Mouse (Mus musculus): Measurements from ENCODE around the gene Atg2a. TPM values are rescaled to one million over a fixed set of nuclear protein-coding genes. Genes with fewer than 3 reads are reported as not detected.
A peak's percentile ranks its signal among the peaks of the same experiment; 100 is the strongest.
"Not testable (repeated sequence)": the region's sequence is repeated elsewhere in the genome, so short reads cannot be mapped to it uniquely, and the experiment has no call there.

Atg2a gene
- polyA plus RNA-seq, 1 experiment from 2014 or later, result 8.9 TPM

- no peaks in the 10 kb centered on the region for H3K4me1 ChIP-seq (ENCODE audit: control insufficient read depth, insufficient read depth, low read length)
- H3K4me2 ChIP-seq (ENCODE audit: low read depth, severe bottlenecking), result peak overlapping the region; percentile 74
- DNase-seq (ENCODE audit: low spot score) (peak; percentile 86), ATAC-seq (ENCODE audit: insufficient number of reproducible peaks, low FRiP score, low TSS enrichment, low read depth) (peak; percentile 33; the same call in 1 of the 2 replicates)
- no peak overlapping the region for H3K27ac ChIP-seq (replicated peaks; ENCODE audit: low read depth, low read length)
- H3K36me3 ChIP-seq (ENCODE audit: control insufficient read depth, insufficient read depth, low read length), result no peaks in the 10 kb centered on the region
- WGBS, result 0% methylated on average over 27 of the region's 34 CpGs
- peak overlapping the region; percentile 67 for H3K4me3 ChIP-seq (ENCODE audit: low read depth, low read length)
- H3K27me3 ChIP-seq (ENCODE audit: control insufficient read depth, insufficient read depth, low read length), result no peaks in the 10 kb centered on the region
- peak overlapping the region; percentile 44; the same call in 1 of the 2 replicates for H3K9ac ChIP-seq (ENCODE audit: low read length)
- no peaks in the 10 kb centered on the region; the same call in 1 of the 2 replicates for H3K9me3 ChIP-seq (ENCODE audit: control insufficient read depth, low read length)
Observed at GRCm38 (mm10) chr19:6306586-6306985, 65.1 kb downstream of the Atg2a start.

GRCm38 (mm10) chr19:6307733-6308531 lies 66.5 kb downstream of the Atg2a start:
- no peaks in the 10 kb centered on the region for H3K9me3 ChIP-seq (ENCODE audit: control insufficient read depth, low read length)
- no peaks in the 10 kb centered on the region for H3K36me3 ChIP-seq (ENCODE audit: control insufficient read depth, insufficient read depth, low read length)
- no peak overlapping the region for H3K27ac ChIP-seq (replicated peaks; ENCODE audit: low read depth, low read length)
- WGBS, result 74% methylated on average over 9 of the region's 9 CpGs
- H3K27me3 ChIP-seq (ENCODE audit: control insufficient read depth, insufficient read depth, low read length), result no peaks in the 10 kb centered on the region
- DNase-seq (ENCODE audit: low spot score), result no peak
- 0 out of 2 replicates have a peak overlapping the region, but pooled peaks have one; percentile 10 for H3K4me2 ChIP-seq (ENCODE audit: low read depth, severe bottlenecking)
- H3K4me3 ChIP-seq (ENCODE audit: low read depth, low read length), result no peak overlapping the region
- no peak overlapping the region for H3K9ac ChIP-seq (ENCODE audit: low read length)
- ATAC-seq (ENCODE audit: insufficient number of reproducible peaks, low FRiP score, low TSS enrichment, low read depth), result no peak
- no peaks in the 10 kb centered on the region for H3K4me1 ChIP-seq (ENCODE audit: control insufficient read depth, insufficient read depth, low read length)

GRCm38 (mm10) chr19:6310181-6310580 lies 68.7 kb downstream of the Atg2a start:
- H3K4me3 ChIP-seq (ENCODE audit: low read depth, low read length), result no peak overlapping the region
- H3K27ac ChIP-seq (replicated peaks; ENCODE audit: low read depth, low read length), result no peak overlapping the region
- no peaks in the 10 kb centered on the region for H3K27me3 ChIP-seq (ENCODE audit: control insufficient read depth, insufficient read depth, low read length)
- WGBS, result 88% methylated on average over 5 of the region's 5 CpGs
- no peak overlapping the region for H3K4me2 ChIP-seq (ENCODE audit: low read depth, severe bottlenecking)
- DNase-seq (ENCODE audit: low spot score), result no peak
- no peaks in the 10 kb centered on the region for H3K36me3 ChIP-seq (ENCODE audit: control insufficient read depth, insufficient read depth, low read length)
- H3K4me1 ChIP-seq (ENCODE audit: control insufficient read depth, insufficient read depth, low read length), result no peaks in the 10 kb centered on the region
- ATAC-seq (ENCODE audit: insufficient number of reproducible peaks, low FRiP score, low TSS enrichment, low read depth), result no peak
- no peak overlapping the region for H3K9ac ChIP-seq (ENCODE audit: low read length)
- H3K9me3 ChIP-seq (ENCODE audit: control insufficient read depth, low read length), result no peaks in the 10 kb centered on the region

- H3K27me3 ChIP-seq (ENCODE audit: control insufficient read depth, insufficient read depth, low read length); H3K4me3 ChIP-seq (ENCODE audit: low read depth, low read length); DNase-seq (ENCODE audit: low spot score); H3K9ac ChIP-seq (ENCODE audit: low read length); H3K36me3 ChIP-seq (ENCODE audit: control insufficient read depth, insufficient read depth, low read length); H3K4me2 ChIP-seq (ENCODE audit: low read depth, severe bottlenecking); H3K9me3 ChIP-seq (ENCODE audit: control insufficient read depth, low read length); H3K27ac ChIP-seq (replicated peaks; ENCODE audit: low read depth, low read length); H3K4me1 ChIP-seq (ENCODE audit: control insufficient read depth, insufficient read depth, low read length); ATAC-seq (ENCODE audit: insufficient number of reproducible peaks, low FRiP score, low TSS enrichment, low read depth): not testable (repeated sequence)
- 93% methylated on average over 3 of the region's 3 CpGs for WGBS
Observed at GRCm38 (mm10) chr19:6311783-6312182, 70.3 kb downstream of the Atg2a start.

MicroRNAs within 50 kb of the gene (microRNA counts, 519-probe panel; counts per million panel counts)
- microRNA mmu-miR-192, result 2,534 counts per million, percentile 23 among the panel's probes with 10 or more counts

Small RNA genes within 50 kb of the gene (microRNA-seq; reads per million reads assigned to microRNA genes)
- gene Mir192 (70.8 reads per million, percentile 44 among the genes with 10 or more reads in this experiment), gene Mir194-2 (68.7 reads per million, percentile 43 among the genes with 10 or more reads in this experiment)

Other genes with a start within 250 kb of the Atg2a start
- gene Capn1, start 225.8 kb upstream of the Atg2a start, polyA plus RNA-seq (2014; fragmentation: Nextera tagmentation; extraction: Ambion mirVana), result 3.6 and 4.5 TPM in 2 replicates
- gene Syvn1, start 195.1 kb upstream of the Atg2a start, polyA plus RNA-seq (2014; fragmentation: Nextera tagmentation; extraction: Ambion mirVana), result 30.3 and 32.2 TPM in 2 replicates
- 95.3 and 98.6 TPM in 2 replicates for gene Mrpl49, start 183.9 kb upstream of the Atg2a start, polyA plus RNA-seq (2014; fragmentation: Nextera tagmentation; extraction: Ambion mirVana)
- 894 and 914 TPM in 2 replicates for gene Fau, start 183.8 kb upstream of the Atg2a start, polyA plus RNA-seq (2014; fragmentation: Nextera tagmentation; extraction: Ambion mirVana)
- gene Znhit2, start 180.5 kb upstream of the Atg2a start, polyA plus RNA-seq (2014; fragmentation: Nextera tagmentation; extraction: Ambion mirVana), result 37.8 and 40.3 TPM in 2 replicates
- 21.6 and 25.2 TPM in 2 replicates for gene Tm7sf2, start 173.3 kb upstream of the Atg2a start, polyA plus RNA-seq (2014; fragmentation: Nextera tagmentation; extraction: Ambion mirVana)
- 50.7 and 52.1 TPM in 2 replicates for gene Vps51, start 164.4 kb upstream of the Atg2a start, polyA plus RNA-seq (2014; fragmentation: Nextera tagmentation; extraction: Ambion mirVana)
- gene Tmem262, start 161.6 kb upstream of the Atg2a start, polyA plus RNA-seq (2014; fragmentation: Nextera tagmentation; extraction: Ambion mirVana), result not detected in 2 replicates
- 2.1 and 2.9 TPM in 2 replicates for gene Gm28374, start 159.4 kb upstream of the Atg2a start, polyA plus RNA-seq (2014; fragmentation: Nextera tagmentation; extraction: Ambion mirVana)
- gene Zfpl1, start 156.7 kb upstream of the Atg2a start, polyA plus RNA-seq (2014; fragmentation: Nextera tagmentation; extraction: Ambion mirVana), result 73.5 and 82.1 TPM in 2 replicates
- 60.5 and 63.8 TPM in 2 replicates for gene Cdca5, start 156.7 kb upstream of the Atg2a start, polyA plus RNA-seq (2014; fragmentation: Nextera tagmentation; extraction: Ambion mirVana)
- gene AC131692.1, start 147.2 kb upstream of the Atg2a start, polyA plus RNA-seq (2014; fragmentation: Nextera tagmentation; extraction: Ambion mirVana), result 0.70 TPM in 1 of 2 replicates, not detected in the other
- gene Naaladl1, start 135.9 kb upstream of the Atg2a start, polyA plus RNA-seq (2014; fragmentation: Nextera tagmentation; extraction: Ambion mirVana), result 0.47 and 0.87 TPM in 2 replicates
- 65.4 and 65.8 TPM in 2 replicates for gene Sac3d1, start 123.0 kb upstream of the Atg2a start, polyA plus RNA-seq (2014; fragmentation: Nextera tagmentation; extraction: Ambion mirVana)
- 27.1 and 27.7 TPM in 2 replicates for gene Snx15, start 113.4 kb upstream of the Atg2a start, polyA plus RNA-seq (2014; fragmentation: Nextera tagmentation; extraction: Ambion mirVana)
- not detected in 2 replicates for gene Batf2, start 100.7 kb upstream of the Atg2a start, polyA plus RNA-seq (2014; fragmentation: Nextera tagmentation; extraction: Ambion mirVana)
- 66.8 and 68.0 TPM in 2 replicates for gene Arl2, start 100.1 kb upstream of the Atg2a start, polyA plus RNA-seq (2014; fragmentation: Nextera tagmentation; extraction: Ambion mirVana)
- not detected in 2 replicates for gene Majin, start 57.3 kb upstream of the Atg2a start, polyA plus RNA-seq (2014; fragmentation: Nextera tagmentation; extraction: Ambion mirVana)
- gene Gpha2, start 15.3 kb upstream of the Atg2a start, polyA plus RNA-seq (2014; fragmentation: Nextera tagmentation; extraction: Ambion mirVana), result 2.0 and 2.4 TPM in 2 replicates
- gene Ppp2r5b, start 5.8 kb upstream of the Atg2a start, polyA plus RNA-seq (2014; fragmentation: Nextera tagmentation; extraction: Ambion mirVana), result 18.6 and 19.2 TPM in 2 replicates
- gene Ehd1, start 35.1 kb downstream of the Atg2a start, polyA plus RNA-seq (2014; fragmentation: Nextera tagmentation; extraction: Ambion mirVana), result 56.1 and 59.3 TPM in 2 replicates
- 0.54 and 0.69 TPM in 2 replicates for gene Cdc42bpg, start 64.8 kb downstream of the Atg2a start, polyA plus RNA-seq (2014; fragmentation: Nextera tagmentation; extraction: Ambion mirVana)
- gene Men1, start 93.3 kb downstream of the Atg2a start, polyA plus RNA-seq (2014; fragmentation: Nextera tagmentation; extraction: Ambion mirVana), result 65.3 and 66.7 TPM in 2 replicates
- 6.8 and 7.3 TPM in 2 replicates for gene Map4k2, start 99.5 kb downstream of the Atg2a start, polyA plus RNA-seq (2014; fragmentation: Nextera tagmentation; extraction: Ambion mirVana)
- 209 and 228 TPM in 2 replicates for gene Sf1, start 122.0 kb downstream of the Atg2a start, polyA plus RNA-seq (2014; fragmentation: Nextera tagmentation; extraction: Ambion mirVana)
- gene Pygm, start 142.7 kb downstream of the Atg2a start, polyA plus RNA-seq (2014; fragmentation: Nextera tagmentation; extraction: Ambion mirVana), result 1.8 and 2.0 TPM in 2 replicates
- 12.8 and 15.0 TPM in 2 replicates for gene Rasgrp2, start 157.7 kb downstream of the Atg2a start, polyA plus RNA-seq (2014; fragmentation: Nextera tagmentation; extraction: Ambion mirVana)
- gene Nrxn2, start 177.1 kb downstream of the Atg2a start, polyA plus RNA-seq (2014; fragmentation: Nextera tagmentation; extraction: Ambion mirVana), result 0.48 and 1.1 TPM in 2 replicates